Mouse (Mus musculus) liver, embryonic 13.5 days (tissue): Measurements from ENCODE around the gene Bcl2l13. TPM values are rescaled to one million over a fixed set of nuclear protein-coding genes. Genes with fewer than 3 reads are reported as not detected.

Source experiments
- ATAC-seq: fragments of 200-750 bp; cut with Nextera tagmentation; 2 replicates; pipeline ENCODE4 v1.8.0; 2017; ENCODE audit warnings: low read depth, mild to moderate bottlenecking, moderate number of reproducible peaks, moderate library complexity
- DNase-seq: peaks from one replicate; pipeline ENCODE4 v3.0.0; 2022
- H3K27ac ChIP-seq: fragments of 300-500 bp; sonication (generic); 2 replicates; pipeline ENCODE4 v1.5.1; 2015; ENCODE audit warnings: moderate library complexity, mild to moderate bottlenecking, inconsistent platforms
- H3K27me3 ChIP-seq: fragments of 300-500 bp; sonication (generic); 2 replicates; pipeline ENCODE4 v1.6.1; 2015; ENCODE audit warnings: mild to moderate bottlenecking, inconsistent platforms
- H3K36me3 ChIP-seq: fragments of 300-500 bp; sonication (generic); 2 replicates; pipeline ENCODE4 v1.6.1; 2015; ENCODE audit warnings: mild to moderate bottlenecking, inconsistent platforms
- H3K4me1 ChIP-seq: fragments of 300-500 bp; sonication (generic); replicated peaks from 2 replicates; pipeline ENCODE4 v1.6.1; 2015; ENCODE audit warnings: inconsistent platforms
- H3K4me2 ChIP-seq: fragments of 300-500 bp; sonication (generic); 2 replicates; pipeline ENCODE4 v1.6.1; 2015; ENCODE audit warnings: inconsistent platforms, mild to moderate bottlenecking, moderate library complexity
- H3K4me3 ChIP-seq: fragments of 300-500 bp; sonication (generic); replicated peaks from 2 replicates; pipeline ENCODE4 v1.5.1; 2015; ENCODE audit warnings: mild to moderate bottlenecking, inconsistent platforms
- H3K9ac ChIP-seq: fragments of 300-500 bp; sonication (generic); 2 replicates; pipeline ENCODE4 v1.6.1; 2015; ENCODE audit warnings: mild to moderate bottlenecking, inconsistent platforms
- H3K9me3 ChIP-seq: fragments of 300-500 bp; sonication (generic); replicated peaks from 2 replicates; pipeline ENCODE4 v1.6.1; 2016; ENCODE audit warnings: inconsistent platforms
- WGBS: fragments of 180-500 bp; shearing (Covaris S2); methylation state at CpG from one replicate; pipeline ENCODE4 v1.1.7; 2015; ENCODE audit not compliant: insufficient replicate concordance; 5-methylcytosine and 5-hydroxymethylcytosine counted together
- polyA plus RNA-seq: library from polyadenylated mRNA; unstranded; fragments of >200 nt; fragmentation: Nextera tagmentation; extraction: Ambion mirVana; gene quantifications from 2 replicates; pipeline ENCODE4 v1.2.1, GENCODE M21; 2015

Bcl2l13 gene
- polyA plus RNA-seq, 1 experiment from 2014 or later: 37.7 TPM

GRCm38 (mm10) chr6:120932597-120932996 lies 96.6 kb downstream of the Bcl2l13 start:
- WGBS: 48% methylated on average over 12 of the region's 12 CpGs
- no peaks in the 10 kb centered on the region for H3K27me3 ChIP-seq
- H3K4me1 ChIP-seq: peaks cover 30% of the 10 kb centered on the region
- H3K9me3 ChIP-seq: no peaks in the 10 kb centered on the region
- no peak for DNase-seq
- no peak overlapping the region for H3K9ac ChIP-seq
- no peak overlapping the region for H3K4me3 ChIP-seq
- H3K4me2 ChIP-seq: no peak overlapping the region
- no peak overlapping the region for H3K27ac ChIP-seq
- peaks cover 50% of the 10 kb centered on the region for H3K36me3 ChIP-seq
- ATAC-seq: no peak

GRCm38 (mm10) chr6:120933670-120934069 lies 97.7 kb downstream of the Bcl2l13 start:
- Histone ChIP-seq H3K27ac (no peak overlapping the region), H3K9ac (no peak overlapping the region), H3K9me3 (no peaks in the 10 kb centered on the region), H3K4me1 (peaks cover 34% of the 10 kb centered on the region), H3K27me3 (no peaks in the 10 kb centered on the region), H3K4me2 (no peak overlapping the region), H3K36me3 (peaks cover 50% of the 10 kb centered on the region), H3K4me3 (no peak overlapping the region)
- DNase-seq (no peak), ATAC-seq (no peak)
- 82% methylated on average over 7 of the region's 7 CpGs for WGBS

GRCm38 (mm10) chr6:120934176-120934575 lies 98.2 kb downstream of the Bcl2l13 start:
- ATAC-seq: no peak
- Histone ChIP-seq H3K9me3 (no peaks in the 10 kb centered on the region), H3K9ac (no peak overlapping the region), H3K27ac (no peak overlapping the region), H3K4me2 (no peak overlapping the region), H3K27me3 (no peaks in the 10 kb centered on the region), H3K4me1 (peaks cover 34% of the 10 kb centered on the region), H3K36me3 (peaks cover 50% of the 10 kb centered on the region), H3K4me3 (no peak overlapping the region)
- 77% methylated on average over 4 of the region's 4 CpGs for WGBS
- no peak for DNase-seq

- H3K9ac ChIP-seq: no peak overlapping the region
- ATAC-seq: no peak
- H3K27ac ChIP-seq: no peak overlapping the region
- no peak for DNase-seq
- no peaks in the 10 kb centered on the region for H3K9me3 ChIP-seq
- no peak overlapping the region for H3K4me3 ChIP-seq
- H3K4me2 ChIP-seq: no peak overlapping the region
- H3K27me3 ChIP-seq: no peaks in the 10 kb centered on the region
- H3K4me1 ChIP-seq: peaks cover 12% of the 10 kb centered on the region
- WGBS: 76% methylated on average over 16 of the region's 16 CpGs
- peaks cover 29% of the 10 kb centered on the region for H3K36me3 ChIP-seq
Observed at GRCm38 (mm10) chr6:120937104-120937617, 101.1 kb downstream of the Bcl2l13 start.

GRCm38 (mm10) chr6:120937999-120938608 lies 102.1 kb downstream of the Bcl2l13 start:
- Histone ChIP-seq H3K27ac (no peak overlapping the region), H3K9ac (no peak overlapping the region), H3K4me1 (peaks cover 8% of the 10 kb centered on the region), H3K36me3 (peaks cover 23% of the 10 kb centered on the region), H3K4me3 (no peak overlapping the region), H3K27me3 (no peaks in the 10 kb centered on the region), H3K9me3 (no peaks in the 10 kb centered on the region), H3K4me2 (no peak overlapping the region)
- no peak for DNase-seq
- 77% methylated on average over 11 of the region's 11 CpGs for WGBS
- no peak for ATAC-seq

GRCm38 (mm10) chr6:120938763-120939450 lies 102.9 kb downstream of the Bcl2l13 start:
- Histone ChIP-seq H3K9me3 (no peaks in the 10 kb centered on the region), H3K27me3 (no peaks in the 10 kb centered on the region), H3K4me3 (no peak overlapping the region), H3K4me1 (peaks cover 16% of the 10 kb centered on the region), H3K27ac (no peak overlapping the region), H3K4me2 (no peak overlapping the region), H3K36me3 (peaks cover 23% of the 10 kb centered on the region), H3K9ac (no peak overlapping the region)
- ATAC-seq (no peak), DNase-seq (no peak)
- WGBS: 82% methylated on average over 12 of the region's 12 CpGs

GRCm38 (mm10) chr6:120939783-120940182 lies 103.8 kb downstream of the Bcl2l13 start:
- 90% methylated on average over 3 of the region's 3 CpGs for WGBS
- ATAC-seq (no peak), DNase-seq (no peak)
- Histone ChIP-seq H3K27ac (no peak overlapping the region), H3K4me3 (no peak overlapping the region), H3K36me3 (peaks cover 14% of the 10 kb centered on the region), H3K27me3 (no peaks in the 10 kb centered on the region), H3K4me1 (peaks cover 20% of the 10 kb centered on the region), H3K9me3 (no peaks in the 10 kb centered on the region), H3K9ac (no peak overlapping the region), H3K4me2 (no peak overlapping the region)

GRCm38 (mm10) chr6:120940446-120941083 lies 104.6 kb downstream of the Bcl2l13 start:
- H3K36me3 ChIP-seq: peaks cover 13% of the 10 kb centered on the region
- no peaks in the 10 kb centered on the region for H3K9me3 ChIP-seq
- no peak for ATAC-seq
- H3K4me1 ChIP-seq: peaks cover 20% of the 10 kb centered on the region
- H3K4me2 ChIP-seq: no peak overlapping the region
- no peak for DNase-seq
- WGBS: 83% methylated on average over 7 of the region's 7 CpGs
- no peaks in the 10 kb centered on the region for H3K27me3 ChIP-seq
- no peak overlapping the region for H3K27ac ChIP-seq
- H3K9ac ChIP-seq: no peak overlapping the region
- no peak overlapping the region for H3K4me3 ChIP-seq

GRCm38 (mm10) chr6:120941084-120941481 lies 105.1 kb downstream of the Bcl2l13 start:
- H3K4me2 ChIP-seq: no peak overlapping the region

GRCm38 (mm10) chr6:120941575-120941974 lies 105.6 kb downstream of the Bcl2l13 start:
- H3K27me3 ChIP-seq: no peaks in the 10 kb centered on the region
- H3K36me3 ChIP-seq: peaks cover 19% of the 10 kb centered on the region
- H3K4me2 ChIP-seq: no peak overlapping the region
- ATAC-seq (no peak), DNase-seq (no peak)
- H3K4me3 ChIP-seq: no peak overlapping the region
- H3K9ac ChIP-seq: no peak overlapping the region
- H3K27ac ChIP-seq: no peak overlapping the region
- no peaks in the 10 kb centered on the region for H3K9me3 ChIP-seq
- H3K4me1 ChIP-seq: peaks cover 20% of the 10 kb centered on the region
- WGBS: 87% methylated on average over 13 of the region's 13 CpGs

More at GRCm38 (mm10) chr6:120941084-120941481, 105.1 kb downstream of the Bcl2l13 start:
- WGBS: 86% methylated on average over 7 of the region's 7 CpGs
- no peak for ATAC-seq
- peaks cover 20% of the 10 kb centered on the region for H3K4me1 ChIP-seq
- no peak overlapping the region for H3K27ac ChIP-seq
- H3K27me3 ChIP-seq: no peaks in the 10 kb centered on the region
- H3K36me3 ChIP-seq: peaks cover 18% of the 10 kb centered on the region
- no peak for DNase-seq
- H3K9me3 ChIP-seq: no peaks in the 10 kb centered on the region
- H3K4me3 ChIP-seq: no peak overlapping the region
- H3K9ac ChIP-seq: no peak overlapping the region
